Mouse (Mus musculus): ENCODE results near the gene Frmd4a. TPM values are rescaled to one million over a fixed set of nuclear protein-coding genes. Genes with fewer than 3 reads are reported as not detected.

Gene Frmd4a
- 100 to 1,000 TPM; 113 to 118 TPM for total RNA-seq (2021)

GRCm38 (mm10) chr2:4017528-4018288, at the start of gene Frmd4a:
TSS of gene Frmd4a (plus strand) at chr2:4017717.
- peak; percentile 34 to 50 for DNase-seq (ENCODE audit: extremely low spot score in 1 of 2, low spot score in 2 of 2)
- intact Hi-C loops (cut with DNase I), result loop anchor here (5.0 kb wide), 4 partner anchors 55 to 200 kb away; no protein-coding TSS in a partner anchor

DNA sequence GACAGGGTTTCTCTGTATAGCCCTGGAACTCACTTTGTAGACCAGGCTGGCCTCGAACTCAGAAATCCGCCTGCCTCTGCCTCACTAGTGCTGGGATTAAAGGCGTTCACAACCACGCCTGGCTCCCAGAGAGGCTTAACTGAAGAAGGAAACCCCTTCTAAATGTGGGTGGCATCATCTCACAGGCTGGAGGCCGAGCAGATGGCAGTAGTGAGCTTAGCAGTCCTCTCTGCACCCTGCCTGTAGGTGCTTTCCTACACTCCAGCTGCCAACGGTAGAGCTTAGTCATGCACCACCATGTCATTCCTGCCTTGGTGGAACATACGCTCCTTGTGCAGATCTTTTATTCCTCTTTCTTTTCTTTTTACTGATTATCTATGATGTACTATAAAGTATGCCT, 28.6 kb upstream of the Frmd4a start:
- DNase-seq (ENCODE audit: extremely low spot score in 1 of 2, low spot score in 2 of 2), result no peak
- intact Hi-C loops (cut with DNase I), result no loop called here

- DNase-seq (ENCODE audit: extremely low spot score in 1 of 2, low spot score in 2 of 2), result no peak
- intact Hi-C loops (cut with DNase I), result no loop called here
These were observed 27.1 kb upstream of the Frmd4a start for GRCm38 (mm10) chr2:3990431-3990830.

GRCm38 (mm10) chr2:4018431-4018876, 937 bp downstream of the Frmd4a start:
- peak in 1 of 2 experiments; percentile 56 for DNase-seq (ENCODE audit: extremely low spot score in 1 of 2, low spot score in 2 of 2)
- intact Hi-C loops (cut with DNase I), result loop anchor here (5.0 kb wide), 4 partner anchors 56 to 201 kb away; no protein-coding TSS in a partner anchor

- intact Hi-C loops (cut with DNase I), result loop anchor here (5.0 kb wide), 4 partner anchors 57 to 202 kb away; no protein-coding TSS in a partner anchor
- DNase-seq (ENCODE audit: extremely low spot score in 1 of 2, low spot score in 2 of 2), result no peak
These were observed 1.4 kb downstream of the Frmd4a start for GRCm38 (mm10) chr2:4018909-4019308.

- intact Hi-C loops (cut with DNase I), result no loop called here
- DNase-seq (ENCODE audit: extremely low spot score in 1 of 2, low spot score in 2 of 2), result no peak
These were observed 7.4 kb downstream of the Frmd4a start for GRCm38 (mm10) chr2:4024927-4025326.

DNA sequence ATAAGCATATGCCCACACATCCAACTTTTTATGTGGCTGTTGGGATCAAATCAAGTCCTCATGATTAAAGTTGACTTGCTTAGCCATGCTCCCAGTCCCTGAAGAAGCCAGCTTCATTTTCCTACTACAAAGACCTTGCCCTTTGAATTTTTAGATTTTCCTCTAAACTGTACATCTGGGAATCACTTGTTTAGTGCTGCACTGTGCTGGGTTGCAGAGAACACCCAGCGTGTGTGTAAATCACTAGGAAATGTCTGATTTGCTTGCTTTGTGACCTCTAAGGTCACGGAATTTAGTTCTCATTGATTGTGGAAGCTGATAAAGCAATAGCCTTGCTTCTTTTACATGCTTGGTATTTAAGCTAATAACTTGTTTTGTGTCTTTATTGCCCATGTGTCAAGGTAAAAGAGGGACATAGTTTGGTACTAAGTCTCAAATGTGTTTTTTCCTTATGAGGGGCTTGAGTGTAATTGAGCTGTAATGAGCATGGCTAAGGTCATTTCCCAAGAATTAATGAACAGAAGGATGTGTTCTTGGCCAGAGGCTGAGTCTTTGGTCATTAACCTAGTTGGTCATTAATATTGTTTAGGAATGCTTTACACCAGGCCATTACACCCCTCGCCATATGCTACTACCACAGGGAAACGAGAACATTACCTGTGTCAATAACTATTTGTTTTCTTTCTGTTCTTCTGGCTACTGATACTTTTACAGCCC, 11.7 kb downstream of the Frmd4a start:
- intact Hi-C loops (cut with DNase I), result no loop called here
- no peak for DNase-seq (ENCODE audit: extremely low spot score in 1 of 2, low spot score in 2 of 2)

- intact Hi-C loops (cut with DNase I), result no loop called here
- peak in 1 of 2 experiments; percentile 50 for DNase-seq (ENCODE audit: extremely low spot score in 1 of 2, low spot score in 2 of 2)
These were observed 18.7 kb downstream of the Frmd4a start for GRCm38 (mm10) chr2:4036153-4036589.

- intact Hi-C loops (cut with DNase I), result no loop called here
- DNase-seq (ENCODE audit: extremely low spot score in 1 of 2, low spot score in 2 of 2), result peak; percentile 22 to 59
These were observed 19.2 kb downstream of the Frmd4a start for GRCm38 (mm10) chr2:4036651-4037117.

DNA sequence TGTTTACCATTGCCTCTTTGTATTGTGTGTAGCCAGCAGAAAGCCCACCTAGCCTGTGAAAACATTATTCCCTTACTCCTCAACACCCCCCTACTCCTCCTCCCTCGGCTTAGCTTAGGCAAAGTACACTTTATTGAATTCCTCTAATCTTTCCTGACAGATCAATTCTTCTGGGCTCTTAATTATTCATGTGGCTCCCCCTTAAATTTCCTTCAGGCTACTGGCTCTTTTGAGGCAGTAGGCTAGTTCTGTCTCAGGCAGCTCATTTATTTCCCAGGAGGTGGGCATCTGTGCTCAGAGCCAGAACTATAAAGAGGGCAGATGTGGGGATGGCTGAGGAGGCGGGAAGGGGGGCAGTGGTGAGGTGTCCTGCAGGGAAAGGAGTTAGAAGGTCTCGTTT, 24.5 kb downstream of the Frmd4a start:
- intact Hi-C loops (cut with DNase I), result no loop called here
- no peak for DNase-seq (ENCODE audit: extremely low spot score in 1 of 2, low spot score in 2 of 2)

- DNase-seq (ENCODE audit: extremely low spot score in 1 of 2, low spot score in 2 of 2), result no peak
- intact Hi-C loops (cut with DNase I), result no loop called here
These were observed 38.0 kb downstream of the Frmd4a start for GRCm38 (mm10) chr2:4055481-4055880.

- peak; percentile 23 to 60 for DNase-seq (ENCODE audit: extremely low spot score in 1 of 2, low spot score in 2 of 2)
- intact Hi-C loops (cut with DNase I), result no loop called here
These were observed 43.2 kb downstream of the Frmd4a start for GRCm38 (mm10) chr2:4060675-4061074.

GRCm38 (mm10) chr2:4071831-4072230, 54.3 kb downstream of the Frmd4a start:
- no peak for DNase-seq (ENCODE audit: extremely low spot score in 1 of 2, low spot score in 2 of 2)
- intact Hi-C loops (cut with DNase I), result no loop called here

GRCm38 (mm10) chr2:4083877-4084276, 66.4 kb downstream of the Frmd4a start:
- intact Hi-C loops (cut with DNase I), result no loop called here

DNA sequence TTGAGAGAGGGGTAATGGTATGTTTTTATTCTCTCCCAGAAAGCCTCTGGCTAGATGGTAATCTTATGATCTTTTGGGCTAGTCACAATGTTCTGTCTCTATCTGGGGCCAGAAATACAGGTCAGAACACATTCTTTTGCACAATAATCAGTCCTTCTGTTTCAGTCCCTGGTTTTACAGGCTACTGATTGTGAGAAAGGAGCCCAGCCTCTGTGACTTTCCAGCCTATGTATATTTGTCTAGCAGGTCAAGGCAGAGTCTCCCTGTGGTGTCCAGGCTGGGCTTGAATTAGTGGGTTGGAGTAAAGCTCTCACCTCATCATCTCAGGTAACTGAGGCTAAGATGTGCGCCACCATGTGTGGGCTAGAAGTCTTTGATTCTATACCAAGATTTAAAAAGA, 80.1 kb downstream of the Frmd4a start:
- intact Hi-C loops (cut with DNase I), result no loop called here
- DNase-seq (ENCODE audit: extremely low spot score in 1 of 2, low spot score in 2 of 2), result no peak

More at GRCm38 (mm10) chr2:4083877-4084276, 66.4 kb downstream of the Frmd4a start:
- DNase-seq (ENCODE audit: extremely low spot score in 1 of 2, low spot score in 2 of 2), result peak in 1 of 2 experiments; percentile 30

- DNase-seq (ENCODE audit: extremely low spot score in 1 of 2, low spot score in 2 of 2), result peak; percentile 32 to 48
- intact Hi-C loops (cut with DNase I), result no loop called here
These were observed 81.6 kb downstream of the Frmd4a start for GRCm38 (mm10) chr2:4098948-4099776.

GRCm38 (mm10) chr2:4099777-4100104, 82.2 kb downstream of the Frmd4a start:
- no peak for DNase-seq (ENCODE audit: extremely low spot score in 1 of 2, low spot score in 2 of 2)
- intact Hi-C loops (cut with DNase I), result no loop called here

GRCm38 (mm10) chr2:4101370-4101769, 83.9 kb downstream of the Frmd4a start:
- peak; percentile 21 to 34 for DNase-seq (ENCODE audit: extremely low spot score in 1 of 2, low spot score in 2 of 2)
- intact Hi-C loops (cut with DNase I), result no loop called here
